ENCODE assay signal across 23 mouse cellular contexts in genomic region chr7:142678611-142679010, GRCm38 (mm10). TPM values are rescaled to one million over a fixed set of nuclear protein-coding genes. Genes with fewer than 3 reads are reported as not detected.
DNase-seq lines count a peak whose midpoint lies in the region; ATAC-seq and TF ChIP-seq lines count a peak whose summit lies in the region.
"Had no signal": no experiment of that assay in that cellular context is flagged by ENCODE, and none has a peak within 500 bp of the region (broad histone marks: within the 10 kb centered on the region; RNA-seq: fewer than 3 reads in every experiment).

No protein-coding gene starts in this region.

- H3K9me3 ChIP-seq in neural tube, embryonic 15.5 days (replicated peaks), result no peaks in the 10 kb centered on the region
- H3K9me3 ChIP-seq: hindbrain, embryonic 15.5 days; midbrain, embryonic 13.5 days had no signal

- no peaks in the 10 kb centered on the region for H3K36me3 ChIP-seq in heart, adult 2 months (ENCODE audit: control insufficient read depth, insufficient read depth, low read length)
- H3K36me3 ChIP-seq in neural tube, embryonic 15.5 days, result no peaks in the 10 kb centered on the region
- H3K36me3 ChIP-seq: hindbrain, embryonic 15.5 days; midbrain, embryonic 13.5 days had no signal

- peak; percentile 63 to 71 for DNase-seq in heart, adult 2 months
- no peak for DNase-seq in heart, postnatal 25 days (ENCODE audit: low spot score)
- DNase-seq in kidney, postnatal 25 days, result peak; percentile 49 to 65
- no peak for DNase-seq in kidney, postnatal 4 days
- DNase-seq in gastrocnemius, adult 8-10 months (ENCODE audit: low spot score in 2 of 2), result peak; percentile 48 to 75
- DNase-seq in ovary, adult 18-20 months (ENCODE audit: low spot score), result no peak
- DNase-seq: cerebellum, adult 18-20 months; layer of hippocampus, adult 9-11 months; thymus, adult 18-20 months had no signal

- H3K9ac ChIP-seq in heart, adult 2 months (ENCODE audit: low read depth, low read length), result no peak overlapping the region
- H3K9ac ChIP-seq in neural tube, embryonic 15.5 days (replicated peaks), result no peak overlapping the region
- H3K9ac ChIP-seq: hindbrain, embryonic 15.5 days; liver, embryonic 14.5 days; midbrain, embryonic 13.5 days had no signal

- TF ChIP-seq POLR2A in heart, adult 2 months (IDR thresholded peaks at IDR 0.05; ENCODE audit: insufficient read depth, low read depth, low read length), result no peak

- TF ChIP-seq CTCF in heart, adult 2 months (IDR thresholded peaks at IDR 0.05), result no peak

- H3K27ac ChIP-seq in heart, adult 2 months, result no peak overlapping the region
- H3K27ac ChIP-seq in neural tube, embryonic 15.5 days (replicated peaks), result no peak overlapping the region
- H3K27ac ChIP-seq: hindbrain, embryonic 15.5 days; liver, embryonic 14.5 days; midbrain, embryonic 13.5 days had no signal

- no peaks in the 10 kb centered on the region for H3K27me3 ChIP-seq in heart, adult 2 months (ENCODE audit: control insufficient read depth, insufficient read depth, low read length)
- H3K27me3 ChIP-seq in neural tube, embryonic 15.5 days (replicated peaks), result 0 out of 2 replicates have a peak, but pooled peaks cover 3% of the 10 kb centered on the region
- H3K27me3 ChIP-seq: hindbrain, embryonic 15.5 days; midbrain, embryonic 13.5 days; Patski had no signal

- no peak for TF ChIP-seq EP300 in heart, adult 2 months (IDR thresholded peaks at IDR 0.05; ENCODE audit: insufficient read depth, low read depth, low read length)

- no peaks in the 10 kb centered on the region for H3K79me2 ChIP-seq in heart, adult 2 months (replicated peaks; ENCODE audit: control insufficient read depth, insufficient read depth, low read length)

- 60% methylated on average over 3 of the region's 3 CpGs for WGBS in heart, adult 2 months
- 95% methylated on average over 3 of the region's 3 CpGs for WGBS in neural tube, embryonic 15.5 days

- ATAC-seq in neural tube, embryonic 15.5 days (ENCODE audit: low FRiP score), result no peak
- ATAC-seq: activated CD4-positive, CD25-positive, alpha-beta regulatory T cell, adult 4 months; forebrain, embryonic 14.5 days; intestine, embryonic 16.5 days; midbrain, embryonic 13.5 days; Patski had no signal

- H3K4me1 ChIP-seq in heart, adult 2 months (ENCODE audit: control insufficient read depth, insufficient read depth, low read length), result no peaks in the 10 kb centered on the region
- H3K4me1 ChIP-seq in neural tube, embryonic 15.5 days, result no peaks in the 10 kb centered on the region
- H3K4me1 ChIP-seq: hindbrain, embryonic 15.5 days; midbrain, embryonic 13.5 days had no signal

- intact Hi-C loops in heart, adult 2 months (cut with DNase I), result loop anchor here (5.0 kb wide), 3 partner anchors 141 to 361 kb away; partner anchors contain the start of gene Syt8
- intact Hi-C loops in heart, postnatal 25 days (cut with DNase I), result loop anchor here (5.0 kb wide), 1 partner anchor 241 kb away; no protein-coding TSS in a partner anchor

- no peak overlapping the region for H3K4me3 ChIP-seq in heart, adult 2 months
- no peak overlapping the region for H3K4me3 ChIP-seq in neural tube, embryonic 15.5 days (replicated peaks)
- H3K4me3 ChIP-seq: erythroblast, embryonic 14.5 days; hindbrain, embryonic 15.5 days; midbrain, embryonic 13.5 days had no signal

- no peak overlapping the region for H3K4me2 ChIP-seq in neural tube, embryonic 15.5 days
- H3K4me2 ChIP-seq: hindbrain, embryonic 15.5 days; midbrain, embryonic 13.5 days had no signal

RNA-seq across cellular contexts. Expression of gene Gm49394, which starts 8.9 kb away (rescaled TPM):
- not detected for total RNA-seq in heart, adult 2 months (2021)
- polyA plus RNA-seq in heart, adult 2 months (2012; rRNA removed), result not detected in 2 replicates
- not detected for total RNA-seq in heart, postnatal 25 days (2021)
- not detected for total RNA-seq in gastrocnemius, adult 8-10 months (2022)
- polyA plus RNA-seq in neural tube, embryonic 15.5 days (2015; fragmentation: Nextera tagmentation; extraction: Ambion mirVana), result 0.22 TPM in 1 of 2 replicates, not detected in the other
- total RNA-seq: left cerebral cortex, adult 8-10 months had no signal
- polyA plus RNA-seq: activated CD4-positive, CD25-positive, alpha-beta regulatory T cell, adult 4 months; forebrain, embryonic 14.5 days; hindbrain, embryonic 15.5 days; limb, embryonic 11.5 days; lung, embryonic 16.5 days; midbrain, embryonic 13.5 days; neural tube, embryonic 14.5 days; Patski; stomach, embryonic 14.5 days had no signal

RNA-seq across cellular contexts. Expression of gene Igf2, which starts 12.0 kb away (rescaled TPM):
- total RNA-seq in heart, adult 2 months (2021), result 10 to 100 TPM; 60.0 to 75.2 TPM
- polyA plus RNA-seq in heart, adult 2 months (2012; rRNA removed), result 64.5 and 80.0 TPM in 2 replicates
- 100 to 1,000 TPM; 131 to 156 TPM for total RNA-seq in heart, postnatal 25 days (2021)
- 10 to 100 TPM; 15.7 to 28.1 (median 22.3) TPM for total RNA-seq in gastrocnemius, adult 8-10 months (2022)
- polyA plus RNA-seq in neural tube, embryonic 15.5 days (2015; fragmentation: Nextera tagmentation; extraction: Ambion mirVana), result 176 and 252 TPM in 2 replicates

Comparison
In these comparisons a context has a peak if more than half of its experiments do, and no peak if none do; other contexts are left out.
1. DNase-seq: peak in heart, adult 2 months (2 of 2), kidney, postnatal 25 days (2 of 2) and gastrocnemius, adult 8-10 months (2 of 2); none in heart, postnatal 25 days (single experiment), kidney, postnatal 4 days (0 of 2) and ovary, adult 18-20 months (single experiment).